Mouse (Mus musculus) embryonic facial prominence, embryonic 11.5 days (tissue): ENCODE measurements at regions not wholly inside any gene's neighbourhood (a gene's known extent, or its start where the extent isn't known, plus 50 kb on each side); places are given as distances from the start of the nearest gene placed in this dataset.

ENCODE experiments used
- ATAC-seq: fragments of 200-750 bp; cut with Nextera tagmentation; replicated peaks from 2 replicates; pipeline ENCODE4 v1.8.0; 2017; ENCODE audit warnings: low read depth; ENCODE audit not compliant: insufficient number of reproducible peaks, low FRiP score, low TSS enrichment
- DNase-seq: peaks from one replicate; pipeline ENCODE4 v3.0.0-alpha.2; 2015; ENCODE audit warnings: low spot score
- H3K27ac ChIP-seq: fragments of 300-500 bp; sonication (generic); replicated peaks from 2 replicates; pipeline ENCODE4 v1.5.1; 2014; ENCODE audit warnings: mild to moderate bottlenecking, low read depth, low read length, control low read depth
- H3K27me3 ChIP-seq: fragments of 300-500 bp; sonication (generic); 2 replicates; pipeline ENCODE4 v1.6.1; 2014; ENCODE audit warnings: mild to moderate bottlenecking, low read length, moderate library complexity, mixed read lengths; ENCODE audit not compliant: control insufficient read depth, insufficient read depth
- H3K36me3 ChIP-seq: fragments of 300-500 bp; sonication (generic); replicated peaks from 2 replicates; pipeline ENCODE4 v1.6.1; 2014; ENCODE audit warnings: low read depth, mild to moderate bottlenecking, low read length, moderate library complexity, mixed read lengths; ENCODE audit not compliant: control insufficient read depth, insufficient read depth
- H3K4me1 ChIP-seq: fragments of 300-500 bp; sonication (generic); 2 replicates; pipeline ENCODE4 v1.6.1; 2014; ENCODE audit warnings: low read length, mixed read lengths; ENCODE audit not compliant: control insufficient read depth, insufficient read depth
- H3K4me2 ChIP-seq: fragments of 300-500 bp; sonication (generic); 2 replicates; pipeline ENCODE4 v1.6.1; 2014; ENCODE audit warnings: low read depth, mild to moderate bottlenecking, control low read depth, low read length, moderate library complexity
- H3K4me3 ChIP-seq: fragments of 300-500 bp; sonication (generic); 2 replicates; pipeline ENCODE4 v1.5.1; 2014; ENCODE audit warnings: low read depth, low read length, control low read depth
- H3K9ac ChIP-seq: fragments of 300-500 bp; sonication (generic); replicated peaks from 2 replicates; pipeline ENCODE4 v1.6.1; 2014; ENCODE audit warnings: mild to moderate bottlenecking, control low read depth, low read length
- H3K9me3 ChIP-seq: fragments of 300-500 bp; sonication (generic); replicated peaks from 2 replicates; pipeline ENCODE4 v1.6.1; 2016; ENCODE audit warnings: mild to moderate bottlenecking, low read length, inconsistent platforms, mixed read lengths; ENCODE audit not compliant: control insufficient read depth
- WGBS: fragments of 180-500 bp; shearing (Covaris S2); extraction: QIAGEN DNeasy Blood & Tissue Kit; methylation state at CpG from one replicate; pipeline ENCODE4 v1.1.7; 2014; 5-methylcytosine and 5-hydroxymethylcytosine counted together

DNA sequence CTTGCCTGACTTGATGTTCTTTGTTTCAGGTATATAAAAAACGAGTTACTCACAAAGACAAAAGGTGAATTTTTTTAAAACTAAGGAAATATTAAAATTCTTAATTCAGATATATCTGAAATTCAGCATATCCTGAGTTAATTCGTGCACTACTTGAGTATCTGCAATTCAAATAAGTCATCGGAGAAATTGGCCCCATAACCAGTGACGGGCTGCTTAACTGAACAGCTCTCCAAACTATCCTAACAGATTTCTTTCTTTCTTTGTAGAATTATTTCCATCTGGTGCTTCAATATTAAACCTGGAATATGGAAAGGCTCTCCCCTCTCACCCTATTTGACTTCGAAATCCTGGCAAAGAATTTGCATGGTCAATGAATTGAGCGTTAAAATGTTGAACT is 202.2 kb upstream of the Cxadr start:
- DNase-seq (no peak), ATAC-seq (no peak)
- WGBS: 68% methylated on average over 6 of the region's 6 CpGs
- H3K9ac ChIP-seq: no peak overlapping the region
- H3K4me2 ChIP-seq: no peak overlapping the region
- H3K9me3 ChIP-seq: no peaks in the 10 kb centered on the region
- no peaks in the 10 kb centered on the region for H3K27me3 ChIP-seq
- H3K4me3 ChIP-seq: no peak overlapping the region
- no peaks in the 10 kb centered on the region for H3K36me3 ChIP-seq
- H3K4me1 ChIP-seq: no peaks in the 10 kb centered on the region
- H3K27ac ChIP-seq: no peak overlapping the region

DNA sequence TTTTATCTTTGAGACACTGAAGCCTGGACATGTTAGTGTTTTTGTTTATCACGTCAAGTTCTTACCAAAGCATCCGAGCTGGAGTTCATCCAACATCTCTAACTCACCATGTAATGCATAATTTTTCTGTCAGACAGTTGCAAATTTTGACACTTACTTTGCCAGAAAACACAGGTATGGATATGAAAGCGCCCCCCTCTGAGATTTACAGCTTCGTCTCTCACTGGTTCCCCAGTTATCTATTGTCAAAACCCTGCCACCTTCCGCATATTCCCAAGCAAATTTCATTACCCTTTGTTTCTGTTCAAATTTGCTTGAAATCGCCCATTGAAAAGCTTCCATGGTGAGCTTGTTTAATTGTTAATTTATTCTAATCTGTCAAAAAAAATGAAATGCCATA is 202.7 kb upstream of the Cxadr start:
- Histone ChIP-seq H3K4me2 (no peak overlapping the region), H3K27ac (no peak overlapping the region), H3K9me3 (no peaks in the 10 kb centered on the region), H3K4me3 (no peak overlapping the region), H3K27me3 (no peaks in the 10 kb centered on the region), H3K4me1 (no peaks in the 10 kb centered on the region), H3K9ac (no peak overlapping the region), H3K36me3 (no peaks in the 10 kb centered on the region)
- ATAC-seq (no peak), DNase-seq (no peak)
- 85% methylated on average over 6 of the region's 6 CpGs for WGBS

- no peak for ATAC-seq
- Histone ChIP-seq H3K4me3 (no peak overlapping the region), H3K4me2 (no peak overlapping the region), H3K36me3 (no peaks in the 10 kb centered on the region), H3K27me3 (no peaks in the 10 kb centered on the region), H3K9ac (no peak overlapping the region), H3K27ac (no peak overlapping the region), H3K9me3 (no peaks in the 10 kb centered on the region), H3K4me1 (no peaks in the 10 kb centered on the region)
- 59% methylated on average over 1 of the region's 1 CpGs for WGBS
- no peak for DNase-seq
Observed at GRCm38 (mm10) chr16:78096571-78096970, 204.7 kb upstream of the Cxadr start.

- ATAC-seq (no peak), DNase-seq (no peak)
- no peak overlapping the region for H3K4me3 ChIP-seq
- 85% methylated on average over 3 of the region's 3 CpGs for WGBS
- H3K9me3 ChIP-seq: no peaks in the 10 kb centered on the region
- H3K27ac ChIP-seq: no peak overlapping the region
- H3K9ac ChIP-seq: no peak overlapping the region
- H3K4me2 ChIP-seq: no peak overlapping the region
- no peaks in the 10 kb centered on the region for H3K4me1 ChIP-seq
- no peaks in the 10 kb centered on the region for H3K36me3 ChIP-seq
- no peaks in the 10 kb centered on the region for H3K27me3 ChIP-seq
Observed at GRCm38 (mm10) chr16:78090155-78090554, 211.1 kb upstream of the Cxadr start.

DNA sequence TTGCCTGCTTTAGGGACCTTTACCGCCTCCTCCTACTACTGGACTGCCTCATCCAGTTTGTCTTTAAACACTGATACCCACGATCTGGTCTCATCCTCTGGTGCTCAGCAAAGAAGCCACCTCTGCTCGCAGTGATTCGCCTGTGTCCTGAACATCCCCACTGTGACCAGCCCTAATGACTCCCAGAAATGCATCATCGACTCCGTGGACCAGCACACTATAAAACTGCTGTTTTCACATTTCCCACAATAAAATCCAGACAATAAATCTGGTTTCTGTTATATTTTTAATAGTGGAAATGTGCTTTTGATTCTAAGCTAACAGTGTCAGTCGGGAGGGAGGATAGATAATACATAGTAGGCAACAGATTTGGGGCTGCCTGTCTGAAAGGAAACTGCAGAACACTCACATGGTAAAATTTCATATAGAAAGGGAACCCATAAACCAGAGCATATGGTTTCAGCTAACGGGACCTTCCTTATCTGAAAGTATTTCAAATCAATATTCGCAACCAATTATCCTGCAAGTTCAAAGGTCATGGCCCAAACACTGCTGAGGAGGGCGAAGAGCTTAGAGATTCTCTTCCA is 233.7 kb upstream of the Cxadr start:
- DNase-seq (peak; percentile 40), ATAC-seq (no peak)
- no peaks in the 10 kb centered on the region for H3K36me3 ChIP-seq
- H3K27ac ChIP-seq: no peak overlapping the region
- no peaks in the 10 kb centered on the region for H3K4me1 ChIP-seq
- 64% methylated on average over 10 of the region's 10 CpGs for WGBS
- H3K27me3 ChIP-seq: no peaks in the 10 kb centered on the region
- H3K9ac ChIP-seq: no peak overlapping the region
- H3K4me2 ChIP-seq: no peak overlapping the region
- H3K9me3 ChIP-seq: no peaks in the 10 kb centered on the region
- no peak overlapping the region for H3K4me3 ChIP-seq

GRCm38 (mm10) chr16:78060516-78060915 is 240.8 kb upstream of the Cxadr start:
- ATAC-seq: no peak
- Histone ChIP-seq H3K4me1 (no peaks in the 10 kb centered on the region), H3K9me3 (no peaks in the 10 kb centered on the region), H3K27ac (no peak overlapping the region), H3K4me2 (no peak overlapping the region), H3K9ac (no peak overlapping the region), H3K36me3 (no peaks in the 10 kb centered on the region), H3K4me3 (no peak overlapping the region), H3K27me3 (no peaks in the 10 kb centered on the region)
- DNase-seq: no peak
- 92% methylated on average over 6 of the region's 6 CpGs for WGBS

DNA sequence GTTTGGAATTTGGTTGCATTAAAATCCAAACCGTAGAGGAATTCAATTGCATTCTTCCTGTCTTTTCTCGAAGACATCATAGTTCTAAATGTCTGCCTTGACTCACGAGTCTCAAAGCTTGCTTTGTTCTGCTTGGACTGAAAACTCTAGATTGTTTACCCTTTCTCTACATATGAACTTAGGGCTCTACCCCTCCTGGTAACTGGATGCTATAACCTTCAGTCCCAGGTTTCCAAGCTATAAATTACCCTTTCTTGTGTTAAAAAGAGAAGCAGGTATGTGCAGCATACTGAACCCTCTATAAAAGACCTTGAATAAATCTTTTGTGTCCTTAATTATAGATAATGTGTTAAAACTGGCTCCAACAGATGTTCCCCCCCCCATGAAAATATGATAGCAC is 243.7 kb upstream of the Cxadr start:
- ATAC-seq: no peak
- H3K9me3 ChIP-seq: no peaks in the 10 kb centered on the region

GRCm38 (mm10) chr16:78052133-78052532 is 249.2 kb upstream of the Cxadr start:
- H3K27ac ChIP-seq: no peak overlapping the region
- H3K9me3 ChIP-seq: no peaks in the 10 kb centered on the region
- H3K27me3 ChIP-seq: no peaks in the 10 kb centered on the region
- ATAC-seq: no peak
- H3K4me3 ChIP-seq: no peak overlapping the region
- 54% methylated on average over 7 of the region's 7 CpGs for WGBS
- no peaks in the 10 kb centered on the region for H3K36me3 ChIP-seq
- no peak for DNase-seq
- H3K4me2 ChIP-seq: no peak overlapping the region
- no peaks in the 10 kb centered on the region for H3K4me1 ChIP-seq
- H3K9ac ChIP-seq: no peak overlapping the region

More for the DNA sequence above, 243.7 kb upstream of the Cxadr start:
- no peak overlapping the region for H3K4me3 ChIP-seq
- no peak overlapping the region for H3K9ac ChIP-seq
- WGBS: 36% methylated on average over 3 of the region's 3 CpGs
- peak; percentile 22 for DNase-seq
- no peak overlapping the region for H3K27ac ChIP-seq
- H3K4me2 ChIP-seq: no peak overlapping the region
- no peaks in the 10 kb centered on the region for H3K27me3 ChIP-seq
- H3K4me1 ChIP-seq: no peaks in the 10 kb centered on the region
- no peaks in the 10 kb centered on the region for H3K36me3 ChIP-seq
